Mouse (Mus musculus) CD4-positive, CD25-positive, alpha-beta regulatory T cell (primary cell): Measurements from ENCODE around the gene Mr1. TPM values are rescaled to one million over a fixed set of nuclear protein-coding genes. Genes with fewer than 3 reads are reported as not detected.

Experiments used
- polyA plus RNA-seq: library from polyadenylated mRNA; unstranded; fragments of 100-300 nt; shearing (Covaris generic); gene quantifications from one replicate; pipeline ENCODE4 v1.2.1, GENCODE M21; 2017

Gene Mr1
- 22.7 TPM for polyA plus RNA-seq

DNA sequence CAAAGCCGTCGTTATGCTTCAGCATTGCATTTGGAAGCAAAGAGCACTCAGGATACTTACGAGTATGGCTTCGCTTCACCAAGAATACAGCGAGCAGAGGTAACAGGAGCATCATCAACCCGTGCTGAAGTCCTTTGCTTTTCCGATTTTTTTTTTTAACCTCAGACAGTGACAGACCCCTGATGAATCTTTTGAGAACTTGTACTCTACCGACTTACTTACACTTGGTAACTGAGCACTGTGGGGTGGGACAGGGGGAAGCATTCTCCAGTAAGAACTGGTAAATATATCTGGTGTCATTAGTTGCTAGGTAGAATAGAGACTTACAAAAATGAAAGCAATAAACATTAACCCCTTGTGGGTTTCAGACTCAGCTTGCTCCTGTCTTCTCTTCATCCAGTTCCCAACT is at the start of gene Mr1:
Gene Mr1 (minus strand): TSS at position 243 of the 409 bp plus-strand sequence.

DNA sequence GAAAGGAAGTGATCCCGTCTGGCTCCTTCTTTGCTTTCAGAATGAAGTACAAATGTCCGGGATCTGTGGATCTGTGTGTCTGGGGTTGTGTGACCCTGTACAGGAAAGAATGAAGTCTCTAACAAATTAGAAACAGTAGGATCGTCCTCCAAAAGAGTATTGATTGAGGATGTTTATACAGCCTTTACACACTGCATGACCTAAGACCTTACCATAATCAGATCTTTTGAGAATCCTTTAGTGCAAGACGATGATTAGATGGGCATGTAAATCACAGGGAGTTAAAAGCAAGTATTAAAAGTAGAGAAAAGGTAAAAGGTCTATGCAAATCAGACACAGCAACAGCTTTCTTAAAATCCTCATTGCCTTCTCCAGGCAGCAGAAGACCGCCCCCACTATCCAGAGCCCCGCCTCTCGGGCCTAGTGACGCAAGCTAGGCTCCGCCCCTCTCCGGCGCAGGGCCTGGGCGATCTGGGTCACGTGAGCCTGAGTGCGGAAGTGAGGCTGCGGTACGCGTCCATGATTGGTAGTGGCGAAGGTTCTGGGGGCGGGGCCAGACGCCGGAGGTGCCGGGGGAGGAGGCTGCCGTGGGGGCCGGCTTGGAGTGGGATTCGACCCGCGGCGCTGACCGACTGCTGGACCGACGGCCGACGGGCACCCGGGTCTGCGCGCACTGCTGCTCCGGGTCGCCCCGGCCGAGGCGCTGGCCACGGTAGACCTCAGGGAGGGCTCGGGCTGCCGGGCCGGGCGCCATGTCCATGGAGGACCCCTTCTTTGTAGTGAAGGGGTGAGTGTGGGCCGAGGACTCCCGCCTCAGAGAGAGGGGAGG is 11.7 kb upstream of the Mr1 start, which contains the start of gene Stx6:
Gene Stx6 (plus strand): TSS at position 575 of the 829 bp plus-strand sequence.

DNA sequence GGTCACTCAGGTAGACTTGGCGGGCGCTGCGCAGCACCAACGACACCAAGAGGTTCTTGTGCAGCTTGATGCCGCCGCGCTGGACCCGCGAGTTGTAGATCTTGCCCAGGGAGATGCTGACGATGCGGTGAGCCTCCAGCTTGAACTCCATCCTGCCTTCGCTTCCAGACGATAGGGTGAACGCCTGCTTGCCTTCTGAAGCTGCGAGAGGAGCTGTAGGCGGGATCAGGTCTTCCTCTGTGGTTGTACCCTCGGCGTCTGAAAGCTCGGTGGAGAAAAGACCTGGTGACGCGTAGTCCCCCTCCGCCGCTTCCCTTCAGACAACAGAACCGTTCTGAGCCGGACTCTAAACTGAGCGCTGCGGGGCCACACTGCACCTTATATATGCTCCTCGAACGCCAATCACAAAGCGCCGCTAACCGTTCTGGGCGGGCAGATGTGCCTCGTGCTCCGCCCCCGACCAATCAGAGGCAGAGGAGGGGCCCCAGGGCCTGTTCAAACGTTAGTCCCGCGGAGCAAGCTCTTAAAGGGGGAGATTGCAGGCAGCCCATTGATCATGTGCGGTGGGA is 47.2 kb downstream of the Mr1 start, which contains the start of gene Ier5:
Gene Ier5 (minus strand): TSS at position 357 of the 569 bp plus-strand sequence.

Other genes starting within 250 kb of the Mr1 start
- gene Ier5, start 47.2 kb downstream of the Mr1 start, polyA plus RNA-seq: 152 TPM
- 126 TPM for gene Stx6, start 11.9 kb upstream of the Mr1 start, polyA plus RNA-seq
- gene BC034090, start 97.6 kb upstream of the Mr1 start, polyA plus RNA-seq: 1.0 TPM